Mouse (Mus musculus) adrenal gland, adult 18-20 months (tissue): ENCODE measurements around the gene Hist1h4f. TPM values are rescaled to one million over a fixed set of nuclear protein-coding genes. Genes with fewer than 3 reads are reported as not detected.
"Not testable (repeated sequence)": the region's sequence is repeated elsewhere in the genome, so short reads cannot be mapped to it uniquely, and the experiment has no call there.

Source experiments
- DNase-seq, 2 experiments: peaks; one replicate each; pipeline ENCODE4 v3.0.0; 2021 to 2022; ENCODE audit warnings: low spot score in 2 of 2
- total RNA-seq, 2 experiments: library from RNA; stranded (reverse); gene quantifications; 1 replicate in 1 of 2; 2 replicates in 1 of 2; pipeline ENCODE4 v1.2.3; 2021

Hist1h4f gene
- total RNA-seq, 2 experiments from 2014 or later = 32.5 to 41.1 TPM

- DNase-seq = no peak
These were observed 25.6 kb upstream of the Hist1h4f start for GRCm38 (mm10) chr13:23576906-23577639.

- no peak for DNase-seq
These were observed 25.0 kb upstream of the Hist1h4f start for GRCm38 (mm10) chr13:23576351-23576881.

- DNase-seq = not testable (repeated sequence)
These were observed 24.4 kb upstream of the Hist1h4f start for GRCm38 (mm10) chr13:23575864-23576313.

- DNase-seq = no peak
These were observed 23.9 kb upstream of the Hist1h4f start, which contains the start of gene Hist1h3d for GRCm38 (mm10) chr13:23575271-23575851. Gene Hist1h3d, plus strand, starts transcription at chr13:23575763.

- DNase-seq = not testable (repeated sequence)
These were observed 23.2 kb upstream of the Hist1h4f start for GRCm38 (mm10) chr13:23574546-23575170.

- peak; percentile 36 to 65 for DNase-seq
These were observed 22.6 kb upstream of the Hist1h4f start, which contains the start of the genes Hist1h2bf and Hist1h2ad for GRCm38 (mm10) chr13:23573898-23574524. Gene Hist1h2bf, minus strand, starts transcription at chr13:23574196. Gene Hist1h2ad, plus strand, starts transcription at chr13:23574381.

- not testable (repeated sequence) for DNase-seq
These were observed 21.8 kb upstream of the Hist1h4f start for GRCm38 (mm10) chr13:23573034-23573897.

GRCm38 (mm10) chr13:23572218-23573033 lies 21.0 kb upstream of the Hist1h4f start:
- DNase-seq = no peak

- DNase-seq = not testable (repeated sequence)
These were observed 20.2 kb upstream of the Hist1h4f start for GRCm38 (mm10) chr13:23571504-23572217.

GRCm38 (mm10) chr13:23571022-23571503 lies 19.6 kb upstream of the Hist1h4f start, which contains the start of the genes Hist1h2ae and Hist1h2bg:
Gene Hist1h2ae, minus strand, starts transcription at chr13:23571220.
Gene Hist1h2bg, plus strand, starts transcription at chr13:23571396.
- peak; percentile 56 to 65 for DNase-seq

- not testable (repeated sequence) for DNase-seq
These were observed 19.0 kb upstream of the Hist1h4f start for GRCm38 (mm10) chr13:23570261-23571021.

GRCm38 (mm10) chr13:23564482-23564881 lies 13.0 kb upstream of the Hist1h4f start:
- DNase-seq = no peak

- DNase-seq = no peak
These were observed 11.4 kb upstream of the Hist1h4f start for GRCm38 (mm10) chr13:23562699-23563462.

- DNase-seq = peak; percentile 81 to 86
These were observed 10.6 kb upstream of the Hist1h4f start, which contains the start of gene Hist1h3e for GRCm38 (mm10) chr13:23561883-23562659. Gene Hist1h3e, minus strand, starts transcription at chr13:23562369.

GRCm38 (mm10) chr13:23561531-23561882 lies 10.1 kb upstream of the Hist1h4f start:
- DNase-seq = not testable (repeated sequence)

- not testable (repeated sequence) for DNase-seq
These were observed 9.3 kb upstream of the Hist1h4f start for GRCm38 (mm10) chr13:23560699-23561098.
